Mouse (Mus musculus): ENCODE measurements at regions not wholly inside any gene's neighbourhood (a gene's known extent, or its start where the extent isn't known, plus 50 kb on each side); places are given as distances from the start of the nearest gene placed in this dataset.
"Not testable (repeated sequence)": the region's sequence is repeated elsewhere in the genome, so short reads cannot be mapped to it uniquely, and the experiment has no call there.

- DNase-seq (ENCODE audit: low spot score) = no peak
Observed at GRCm38 (mm10) chr11:111961846-111962245, 820.2 kb upstream of the Sox9 start.

- no peak for DNase-seq (ENCODE audit: low spot score)
Observed at GRCm38 (mm10) chr11:111964066-111964465, 818.0 kb upstream of the Sox9 start.

- no peak for DNase-seq (ENCODE audit: low spot score)
Observed at GRCm38 (mm10) chr11:111966401-111966800, 815.6 kb upstream of the Sox9 start.

GRCm38 (mm10) chr11:111971001-111971400 is 811.0 kb upstream of the Sox9 start:
- no peak for DNase-seq (ENCODE audit: low spot score)

- no peak for DNase-seq (ENCODE audit: low spot score)
Observed at GRCm38 (mm10) chr11:111978667-111979066, 803.4 kb upstream of the Sox9 start.

GRCm38 (mm10) chr11:111996395-111996794 is 785.6 kb upstream of the Sox9 start:
- no peak for DNase-seq (ENCODE audit: low spot score)

GRCm38 (mm10) chr11:112010848-112011247 is 771.2 kb upstream of the Sox9 start:
- not testable (repeated sequence) for DNase-seq (ENCODE audit: low spot score)

- no peak for DNase-seq (ENCODE audit: low spot score)
Observed at GRCm38 (mm10) chr11:112017906-112018305, 764.1 kb upstream of the Sox9 start.

GRCm38 (mm10) chr11:112028031-112028430 is 754.0 kb upstream of the Sox9 start:
- no peak for DNase-seq (ENCODE audit: low spot score)

- DNase-seq (ENCODE audit: low spot score) = no peak
Observed at GRCm38 (mm10) chr11:112038741-112039140, 743.3 kb upstream of the Sox9 start.

- DNase-seq (ENCODE audit: low spot score) = no peak
Observed at GRCm38 (mm10) chr11:112044455-112044854, 737.6 kb upstream of the Sox9 start.

- DNase-seq (ENCODE audit: low spot score) = no peak
Observed at GRCm38 (mm10) chr11:112045353-112045752, 736.7 kb upstream of the Sox9 start.

GRCm38 (mm10) chr11:112050362-112050761 is 731.7 kb upstream of the Sox9 start:
- no peak for DNase-seq (ENCODE audit: low spot score)

GRCm38 (mm10) chr11:112055591-112055990 is 726.4 kb upstream of the Sox9 start:
- DNase-seq (ENCODE audit: low spot score) = no peak

- no peak for DNase-seq (ENCODE audit: low spot score)
Observed at GRCm38 (mm10) chr11:112067176-112067575, 714.8 kb upstream of the Sox9 start.

GRCm38 (mm10) chr11:112068821-112069220 is 713.2 kb upstream of the Sox9 start:
- DNase-seq (ENCODE audit: low spot score) = no peak

- DNase-seq (ENCODE audit: low spot score) = no peak
Observed at GRCm38 (mm10) chr11:112071571-112071970, 710.5 kb upstream of the Sox9 start.

GRCm38 (mm10) chr11:112081386-112081785 is 700.6 kb upstream of the Sox9 start:
- DNase-seq (ENCODE audit: low spot score) = no peak

- no peak for DNase-seq (ENCODE audit: low spot score)
Observed at GRCm38 (mm10) chr11:112083019-112083418, 699.0 kb upstream of the Sox9 start.

- no peak for DNase-seq (ENCODE audit: low spot score)
Observed at GRCm38 (mm10) chr11:112092168-112092567, 689.9 kb upstream of the Sox9 start.

GRCm38 (mm10) chr11:112095009-112095408 is 687.0 kb upstream of the Sox9 start:
- DNase-seq (ENCODE audit: low spot score) = no peak

GRCm38 (mm10) chr11:112098161-112098560 is 683.9 kb upstream of the Sox9 start:
- DNase-seq (ENCODE audit: low spot score) = no peak

- DNase-seq (ENCODE audit: low spot score) = no peak
Observed at GRCm38 (mm10) chr11:112103252-112103651, 678.8 kb upstream of the Sox9 start.

- no peak for DNase-seq (ENCODE audit: low spot score)
Observed at GRCm38 (mm10) chr11:112106891-112107290, 675.1 kb upstream of the Sox9 start.

GRCm38 (mm10) chr11:112107314-112107713 is 674.7 kb upstream of the Sox9 start:
- DNase-seq (ENCODE audit: low spot score) = no peak

All from urinary bladder, postnatal 25 days (tissue).